Mouse (Mus musculus) hematopoietic stem cell, adult 5-6 weeks (primary cell): ENCODE measurements around the gene Elavl4. TPM values are rescaled to one million over a fixed set of nuclear protein-coding genes. Genes with fewer than 3 reads are reported as not detected.

ENCODE experiments used
- ATAC-seq, 2 experiments: fragments of 125-278 bp in 1 of 2; replicated peaks in 1 of 2; 2 replicates each; pipeline ENCODE4 v1.8.0; 2016 to 2017; ENCODE audit warnings: inconsistent platforms in 2 of 2, mild to moderate bottlenecking in 2 of 2, moderate number of reproducible peaks in 2 of 2, low read depth in 1 of 2, moderate TSS enrichment in 1 of 2; ENCODE audit not compliant: low FRiP score in 2 of 2, poor library complexity in 2 of 2, severe bottlenecking in 2 of 2, insufficient read depth in 1 of 2, low TSS enrichment in 1 of 2
- total RNA-seq: library from RNA; stranded (forward); fragments of 172-1452, 232-1000 nt; gene quantifications from 2 replicates; pipeline ENCODE4 v1.2.3, GENCODE M21; 2017

Elavl4 gene
- total RNA-seq, 1 experiment from 2014 or later = 0.45 TPM

DNA sequence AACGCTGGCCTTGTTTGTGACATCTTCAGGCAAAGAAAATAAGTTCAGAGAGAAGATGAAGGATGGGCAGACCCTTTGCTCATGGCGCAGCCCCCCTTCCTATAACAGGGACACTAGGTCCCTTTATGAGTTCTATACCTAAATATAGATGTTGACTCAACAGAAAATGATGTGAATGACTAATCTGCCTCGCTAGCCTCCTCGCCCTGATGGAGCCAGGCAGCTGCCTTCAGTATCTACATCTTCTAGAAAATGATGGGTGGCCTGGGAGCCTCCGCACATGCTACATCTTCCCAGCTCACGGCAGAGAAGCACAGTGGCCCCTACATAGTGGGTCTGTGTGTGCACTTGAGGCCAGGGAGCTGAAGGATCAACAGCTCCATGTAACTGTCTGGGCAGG lies 137.2 kb downstream of the Elavl4 start:
- ATAC-seq = no peak

DNA sequence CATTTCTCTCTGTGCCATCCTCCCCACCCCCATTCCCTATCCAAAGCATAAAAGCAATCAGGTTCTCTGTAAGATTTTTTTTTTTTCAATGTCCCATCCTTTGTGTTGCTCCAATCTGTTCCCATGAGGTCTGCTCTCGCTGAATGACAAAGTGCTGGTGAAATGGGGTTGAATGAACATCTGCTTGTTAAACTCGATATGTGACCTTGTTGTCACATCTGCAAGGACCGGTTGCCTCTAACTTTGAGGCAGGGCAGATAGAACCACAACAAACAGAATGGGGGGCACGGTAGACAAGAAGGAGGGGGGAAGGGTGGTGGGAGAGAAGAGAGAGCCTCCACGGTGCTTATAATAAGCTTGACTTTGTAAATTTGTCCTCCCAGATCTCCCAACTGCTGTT lies 138.0 kb downstream of the Elavl4 start:
- ATAC-seq = no peak

DNA sequence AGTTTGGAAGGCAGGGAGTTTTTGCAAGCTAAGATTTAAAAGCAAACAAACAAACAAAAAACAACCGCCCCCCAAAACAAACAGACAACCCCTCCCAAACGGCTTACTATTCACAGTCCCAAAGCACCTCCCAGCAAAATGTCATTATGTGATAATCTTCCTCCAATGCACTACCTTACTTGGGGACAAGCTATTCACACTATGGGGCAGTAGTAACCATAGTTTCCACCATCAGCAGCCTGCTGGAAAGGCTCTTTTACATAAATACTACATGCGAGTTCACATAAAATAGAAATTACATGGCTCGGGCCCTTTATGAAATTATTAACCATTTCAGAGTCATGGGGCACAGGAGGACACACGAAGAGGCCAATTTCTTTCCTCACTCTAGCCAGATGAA lies 141.5 kb downstream of the Elavl4 start:
- no peak for ATAC-seq

DNA sequence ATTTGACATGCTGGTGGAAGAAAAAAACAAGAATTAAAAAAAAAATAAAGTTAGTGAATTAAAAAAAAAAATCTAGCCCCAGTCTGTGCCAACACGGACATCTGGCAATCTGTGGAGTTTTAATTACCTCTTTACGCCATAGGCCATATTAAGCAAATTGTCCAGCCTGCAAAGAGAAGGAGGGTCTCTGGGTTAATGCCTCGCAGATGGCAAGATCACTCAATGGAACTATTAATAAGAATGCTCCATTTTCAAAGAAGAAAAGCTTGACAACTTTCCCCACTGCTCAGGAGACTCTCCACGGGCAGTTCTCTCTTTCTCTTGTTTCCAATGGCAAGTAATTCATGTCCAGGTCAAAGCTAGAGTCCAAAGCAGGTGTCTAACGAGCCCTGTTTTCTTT lies 142.1 kb downstream of the Elavl4 start:
- ATAC-seq = no peak

DNA sequence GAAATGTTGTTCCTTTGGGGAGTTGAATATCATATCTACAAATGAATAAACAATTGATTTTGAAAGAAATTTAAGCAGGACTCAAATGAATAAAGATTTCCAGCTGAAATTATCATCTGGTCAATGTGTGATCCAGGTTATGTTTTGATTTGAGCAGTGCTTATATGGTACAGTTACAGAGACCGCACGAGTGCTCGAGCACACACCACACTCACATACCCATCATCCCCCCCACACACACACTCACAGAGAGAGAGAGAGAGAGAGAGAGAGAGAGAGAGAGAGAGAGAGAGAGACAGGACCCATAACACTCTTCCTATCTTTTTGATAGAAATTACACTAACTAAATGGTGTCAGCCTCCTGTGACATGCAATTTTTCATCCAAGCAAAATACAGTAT lies 150.0 kb downstream of the Elavl4 start:
- no peak for ATAC-seq

DNA sequence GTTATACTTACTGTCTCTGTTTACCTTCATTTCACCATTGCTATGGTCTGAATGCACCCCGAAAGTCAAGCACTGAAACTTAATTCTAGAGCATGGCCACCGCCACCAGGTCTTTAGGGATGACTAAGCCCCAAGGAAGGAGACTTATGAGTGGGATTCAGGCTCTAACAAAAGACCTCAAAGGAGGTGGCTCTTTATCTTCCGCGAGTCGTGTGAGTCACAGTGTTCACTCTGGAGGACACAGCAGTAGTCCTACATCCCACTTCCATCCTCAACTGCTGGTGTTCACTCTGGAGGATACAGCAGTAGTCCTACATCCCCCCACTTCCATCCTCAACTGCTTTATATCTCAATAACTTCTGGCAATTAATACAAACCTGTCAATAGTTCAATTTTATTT lies 151.8 kb downstream of the Elavl4 start:
- ATAC-seq = no peak

DNA sequence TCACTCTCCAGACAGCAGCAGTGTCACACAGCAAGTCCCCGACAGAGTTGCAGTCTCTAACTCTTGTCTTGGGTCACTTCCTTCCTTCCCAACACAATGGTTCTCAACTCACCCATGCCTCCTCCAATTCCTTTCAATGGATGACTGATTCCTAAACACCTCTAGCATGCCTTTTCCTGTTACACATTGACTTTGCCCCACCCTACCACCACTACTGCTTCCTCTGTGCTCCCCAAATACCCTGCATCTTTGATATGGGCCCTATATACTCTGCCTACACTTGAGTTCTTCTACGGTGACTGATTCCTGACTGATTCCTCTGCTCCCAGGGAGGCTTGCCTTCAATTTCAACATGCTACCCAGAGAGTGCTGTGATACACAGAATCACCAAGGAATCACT lies 153.1 kb downstream of the Elavl4 start:
- no peak for ATAC-seq

DNA sequence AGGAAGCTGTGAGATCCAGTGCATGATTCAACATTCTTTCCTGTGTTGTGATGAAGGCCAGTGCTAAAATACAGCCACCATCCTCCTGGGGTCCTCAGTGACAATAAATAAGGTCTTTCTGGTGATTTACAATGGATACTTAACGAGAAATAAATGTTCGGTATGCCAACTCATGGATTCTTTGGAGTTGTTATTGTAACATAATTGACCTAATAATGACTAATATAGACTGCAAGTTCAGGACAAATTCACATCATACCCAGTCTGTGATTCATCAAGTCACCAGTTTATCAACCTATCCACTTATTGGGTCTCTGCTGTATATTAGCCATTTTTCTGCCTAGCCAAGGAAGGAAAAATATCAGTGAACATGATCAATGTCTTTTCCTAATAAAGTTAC lies 174.4 kb downstream of the Elavl4 start:
- no peak for ATAC-seq

DNA sequence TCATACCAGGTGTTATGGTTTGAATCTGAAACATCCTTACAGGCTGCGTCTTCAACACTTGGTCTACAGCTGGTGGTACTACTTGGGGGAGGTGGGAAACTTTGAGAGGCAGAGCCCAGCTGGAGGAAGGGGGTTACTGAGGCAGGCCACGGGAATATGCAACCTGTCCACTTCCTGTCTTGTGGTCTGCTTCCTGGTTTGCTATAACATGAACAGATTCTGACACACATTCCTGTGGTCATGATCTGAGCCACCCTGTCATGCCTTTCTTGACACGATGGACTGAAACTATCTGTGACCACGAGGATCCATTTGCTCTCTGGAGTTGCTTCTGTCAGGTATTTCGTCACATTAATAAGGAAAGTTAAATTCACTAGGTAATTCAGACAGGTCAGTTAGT lies 179.7 kb downstream of the Elavl4 start:
- ATAC-seq = no peak

DNA sequence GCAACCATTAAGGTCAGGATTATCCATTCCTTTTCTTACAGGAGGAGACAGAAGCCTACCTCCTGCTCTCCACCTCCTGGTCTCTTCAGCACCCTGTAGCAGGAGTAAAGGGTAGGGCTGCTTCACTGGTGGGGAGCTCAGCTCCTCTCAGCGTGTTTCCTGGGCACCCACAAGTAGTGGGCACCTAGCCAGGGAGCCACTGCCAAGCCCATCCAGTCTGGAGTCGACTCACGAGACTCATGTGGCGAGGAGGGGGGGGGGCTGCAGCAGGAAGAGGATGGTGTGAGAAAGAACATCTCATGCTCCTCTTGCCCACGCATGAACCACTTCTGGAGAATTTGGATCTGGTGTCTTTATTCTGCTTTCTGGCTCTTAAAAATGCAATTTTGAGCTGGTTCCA lies 186.5 kb downstream of the Elavl4 start:
- ATAC-seq = no peak

DNA sequence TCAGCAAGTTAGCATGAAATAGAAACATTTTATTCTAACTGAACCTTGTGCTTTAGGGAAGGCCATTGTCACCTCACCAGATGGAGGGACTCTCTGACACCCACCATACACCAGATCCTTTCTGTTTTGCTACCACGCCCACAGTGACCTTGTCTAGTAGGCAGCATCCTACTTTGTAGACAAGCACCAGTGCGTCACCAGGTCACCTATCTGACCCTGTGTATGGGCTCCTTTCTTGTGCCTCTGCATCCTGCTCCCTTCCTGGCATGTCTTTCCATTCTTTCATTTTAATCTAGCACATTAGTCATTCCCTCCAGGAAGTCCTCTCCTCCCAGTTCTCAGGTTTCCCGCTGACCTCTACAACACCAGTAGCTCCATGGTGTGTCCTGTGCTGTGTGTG lies 190.1 kb downstream of the Elavl4 start:
- no peak for ATAC-seq

DNA sequence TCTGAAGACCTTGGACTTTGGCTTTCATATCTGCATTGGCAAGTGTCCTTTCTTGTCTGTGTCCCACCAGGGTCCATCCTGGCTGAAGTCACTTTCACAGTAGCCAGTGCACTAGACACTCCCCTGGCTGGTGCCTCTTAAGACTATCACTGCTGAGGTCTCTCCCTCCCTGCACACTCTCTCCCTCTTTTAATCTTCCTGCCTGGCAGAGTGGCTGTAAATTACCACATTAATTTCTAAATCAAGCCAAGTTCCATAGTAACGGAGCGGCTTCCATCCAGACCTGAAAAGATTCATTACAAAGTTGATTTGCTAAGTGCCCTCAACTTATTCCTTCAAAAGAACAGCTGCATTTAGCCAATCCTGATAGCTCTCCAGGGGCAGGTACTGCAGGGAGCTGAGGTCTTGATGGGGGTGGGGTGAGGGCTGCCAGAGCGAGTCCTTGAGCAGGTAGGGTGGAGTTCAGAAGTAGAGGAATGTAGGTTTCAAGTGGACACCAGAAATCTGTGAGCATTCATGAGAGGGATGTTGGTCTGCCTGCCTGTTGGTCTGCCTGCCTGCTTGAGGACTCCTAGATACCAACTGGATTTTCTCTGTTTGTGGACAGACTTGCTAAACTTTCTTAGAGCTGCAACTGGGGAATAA lies 194.1 kb downstream of the Elavl4 start:
- ATAC-seq = no peak

DNA sequence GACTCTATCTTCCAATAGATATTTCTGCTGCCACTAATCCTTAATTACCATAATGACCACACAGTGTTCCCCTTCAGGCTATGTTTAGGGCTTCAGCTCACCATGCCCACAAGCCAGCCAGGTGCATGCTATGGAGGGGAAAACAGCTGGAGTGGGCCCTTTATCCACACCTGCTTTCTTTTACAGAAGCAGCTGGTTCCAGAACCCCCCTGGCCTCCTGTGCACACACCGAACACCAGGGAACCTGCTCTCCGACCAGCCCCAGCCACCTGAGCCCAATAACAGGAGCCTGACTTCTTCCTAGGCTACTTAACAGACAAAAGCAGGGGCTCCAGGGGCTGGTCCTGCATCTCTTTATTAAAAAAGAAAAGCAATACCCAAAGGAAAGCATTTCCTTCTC lies 195.8 kb downstream of the Elavl4 start:
- no peak for ATAC-seq

Other genes with a start within 250 kb of the Elavl4 start
- gene Agbl4, start 45.8 kb upstream of the Elavl4 start, total RNA-seq = not detected in 2 replicates